Mouse (Mus musculus): Measurements from ENCODE around the gene Rab30. TPM values are rescaled to one million over a fixed set of nuclear protein-coding genes. Genes with fewer than 3 reads are reported as not detected.
"Not testable (repeated sequence)": the region's sequence is repeated elsewhere in the genome, so short reads cannot be mapped to it uniquely, and the experiment has no call there.

Gene Rab30
- polyA plus RNA-seq, 1 experiment from 2014 or later = 19.1 TPM

DNA sequence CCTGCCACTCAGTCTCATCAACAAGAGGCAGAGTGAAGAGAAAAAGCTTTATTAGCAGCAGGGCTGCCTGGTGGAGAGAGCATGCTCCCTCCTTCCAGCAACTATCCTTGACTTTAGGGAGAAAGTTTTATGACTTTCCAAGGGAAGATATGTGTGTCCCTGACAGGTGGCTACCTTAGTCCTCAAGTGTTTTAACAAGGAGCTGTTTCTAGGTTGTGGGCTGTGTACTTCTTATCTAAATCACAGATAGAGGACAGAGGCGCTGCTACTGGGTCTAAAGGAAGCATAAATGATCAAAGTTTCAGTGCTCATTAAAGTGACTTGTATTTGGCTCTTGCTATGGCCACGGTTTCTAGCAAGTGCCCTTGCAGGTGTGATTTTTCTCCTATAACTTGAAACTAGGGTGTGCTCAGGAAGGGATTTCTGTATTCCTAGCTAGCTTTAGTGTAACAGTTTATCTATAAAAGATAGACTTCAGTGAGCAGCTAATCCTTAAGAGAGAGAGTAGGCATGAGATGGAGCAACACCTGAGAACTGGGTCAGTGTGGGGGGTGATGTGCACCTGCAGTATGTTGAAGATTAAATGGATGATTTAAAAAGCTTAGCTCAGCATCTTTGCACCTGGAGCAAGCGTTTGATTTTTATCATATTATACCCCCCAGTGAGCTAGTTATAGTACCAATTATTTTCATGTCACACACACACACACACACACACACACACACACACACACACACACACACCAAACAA, 21.1 kb upstream of the Rab30 start:
- ATAC-seq (replicated peaks; ENCODE audit: low FRiP score) (no peak), DNase-seq (ENCODE audit: low spot score) (no peak)
- H3K27me3 ChIP-seq (ENCODE audit: control insufficient read depth, insufficient read depth, low read length) = no peaks in the 10 kb centered on the region
- no peak overlapping the region for H3K27ac ChIP-seq (ENCODE audit: low read depth, low read length)
- H3K36me3 ChIP-seq (ENCODE audit: control insufficient read depth, insufficient read depth, low read length) = no peaks in the 10 kb centered on the region
- 72% methylated on average over 3 of the region's 3 CpGs for WGBS
- H3K4me2 ChIP-seq (ENCODE audit: low read depth, low read length, severe bottlenecking) = no peak overlapping the region
- no peak overlapping the region for H3K9ac ChIP-seq (ENCODE audit: low read length)
- no peak overlapping the region for H3K4me3 ChIP-seq (ENCODE audit: low read depth, low read length)
- H3K4me1 ChIP-seq (replicated peaks; ENCODE audit: control insufficient read depth, insufficient read depth, low read length) = no peaks in the 10 kb centered on the region
- H3K9me3 ChIP-seq (ENCODE audit: control insufficient read depth, low read length) = no peaks in the 10 kb centered on the region

- 39% methylated on average over 3 of the region's 3 CpGs for WGBS
- ATAC-seq (replicated peaks; ENCODE audit: low FRiP score) = no peak
- Histone ChIP-seq H3K9ac (ENCODE audit: low read length) (no peak overlapping the region), H3K36me3 (ENCODE audit: control insufficient read depth, insufficient read depth, low read length) (no peaks in the 10 kb centered on the region), H3K4me3 (ENCODE audit: low read depth, low read length) (no peak overlapping the region), H3K27me3 (ENCODE audit: control insufficient read depth, insufficient read depth, low read length) (no peaks in the 10 kb centered on the region), H3K9me3 (ENCODE audit: control insufficient read depth, low read length) (no peaks in the 10 kb centered on the region), H3K27ac (ENCODE audit: low read depth, low read length) (no peak overlapping the region), H3K4me1 (replicated peaks; ENCODE audit: control insufficient read depth, insufficient read depth, low read length) (no peaks in the 10 kb centered on the region), H3K4me2 (ENCODE audit: low read depth, low read length, severe bottlenecking) (no peak overlapping the region)
- DNase-seq (ENCODE audit: low spot score) = no peak
Observed at GRCm38 (mm10) chr7:92723750-92724149, 17.7 kb upstream of the Rab30 start.

GRCm38 (mm10) chr7:92724261-92724660, 17.1 kb upstream of the Rab30 start:
- Histone ChIP-seq H3K4me3 (ENCODE audit: low read depth, low read length) (no peak overlapping the region), H3K4me2 (ENCODE audit: low read depth, low read length, severe bottlenecking) (no peak overlapping the region), H3K27me3 (ENCODE audit: control insufficient read depth, insufficient read depth, low read length) (no peaks in the 10 kb centered on the region), H3K4me1 (replicated peaks; ENCODE audit: control insufficient read depth, insufficient read depth, low read length) (no peaks in the 10 kb centered on the region), H3K9me3 (ENCODE audit: control insufficient read depth, low read length) (no peaks in the 10 kb centered on the region), H3K36me3 (ENCODE audit: control insufficient read depth, insufficient read depth, low read length) (no peaks in the 10 kb centered on the region), H3K9ac (ENCODE audit: low read length) (no peak overlapping the region), H3K27ac (ENCODE audit: low read depth, low read length) (no peak overlapping the region)
- no peak for ATAC-seq (replicated peaks; ENCODE audit: low FRiP score)
- no peak for DNase-seq (ENCODE audit: low spot score)
- 84% methylated on average over 4 of the region's 4 CpGs for WGBS

DNA sequence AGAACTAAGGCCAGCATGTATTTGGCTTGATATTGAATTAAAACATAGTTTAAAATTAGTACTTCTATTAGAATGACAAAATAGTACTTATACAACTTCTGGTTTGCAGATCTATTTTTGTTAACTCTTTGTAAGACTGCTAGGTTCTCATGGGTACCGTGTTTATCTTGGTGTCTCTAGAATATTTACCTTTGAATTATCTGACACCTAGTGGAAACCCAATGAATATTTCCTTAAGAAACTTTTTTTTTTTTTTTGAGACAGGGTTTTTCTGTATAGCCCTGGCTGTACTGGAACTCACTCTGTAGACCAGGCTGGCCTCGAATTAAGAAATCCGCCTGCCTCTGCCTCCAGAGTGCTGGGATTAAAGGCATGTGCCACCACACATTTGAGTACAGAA, 11.8 kb upstream of the Rab30 start:
- not testable (repeated sequence) for H3K4me1 ChIP-seq (replicated peaks; ENCODE audit: control insufficient read depth, insufficient read depth, low read length); DNase-seq (ENCODE audit: low spot score); H3K9ac ChIP-seq (ENCODE audit: low read length); H3K27me3 ChIP-seq (ENCODE audit: control insufficient read depth, insufficient read depth, low read length); H3K4me3 ChIP-seq (ENCODE audit: low read depth, low read length); H3K4me2 ChIP-seq (ENCODE audit: low read depth, low read length, severe bottlenecking); H3K36me3 ChIP-seq (ENCODE audit: control insufficient read depth, insufficient read depth, low read length); H3K27ac ChIP-seq (ENCODE audit: low read depth, low read length); H3K9me3 ChIP-seq (ENCODE audit: control insufficient read depth, low read length)
- 0 out of 2 replicates have a peak, but pooled peaks have one; percentile 4 for ATAC-seq (replicated peaks; ENCODE audit: low FRiP score)
- 82% methylated on average over 3 of the region's 3 CpGs for WGBS

DNA sequence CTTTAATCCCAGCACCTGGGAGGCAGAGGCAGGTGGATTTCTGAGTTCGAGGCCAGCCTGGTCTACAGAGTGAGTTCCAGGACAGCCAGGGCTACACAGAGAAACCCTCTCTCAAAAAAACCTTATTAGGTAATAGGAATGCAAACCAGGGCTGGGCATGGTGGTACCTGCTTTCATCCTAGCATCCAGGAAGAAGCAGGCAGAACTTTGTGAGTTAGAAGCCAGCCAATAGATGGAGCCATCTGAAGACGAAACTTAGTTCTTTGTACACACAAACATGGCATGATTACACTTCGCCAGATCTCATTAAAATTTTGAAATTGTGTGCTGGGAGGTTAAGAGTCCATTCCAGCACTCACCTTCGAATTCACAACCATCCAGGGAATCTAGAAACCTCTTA, 10.9 kb upstream of the Rab30 start:
- no peak for DNase-seq (ENCODE audit: low spot score)

DNA sequence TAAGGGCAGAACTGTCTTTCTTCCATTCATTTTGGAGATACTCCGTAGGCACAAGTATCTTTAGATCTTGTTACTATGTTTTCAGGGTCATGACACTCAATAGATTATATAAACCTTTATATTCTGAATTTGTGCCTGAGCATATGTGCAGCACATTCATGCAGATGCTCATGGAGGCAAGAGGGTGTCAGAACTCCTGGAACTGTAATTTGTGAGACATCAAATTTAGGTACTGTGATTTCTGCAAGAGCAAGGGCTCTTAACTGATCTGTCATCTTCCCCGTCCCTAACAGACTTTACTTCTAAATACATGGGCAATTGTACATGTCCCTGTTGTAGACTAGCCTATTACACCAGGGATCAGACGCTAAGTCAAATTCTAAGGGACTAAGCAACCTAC, 10.4 kb upstream of the Rab30 start:
- ATAC-seq (replicated peaks; ENCODE audit: low FRiP score) = no peak
- H3K4me1 ChIP-seq (replicated peaks; ENCODE audit: control insufficient read depth, insufficient read depth, low read length) = no peaks in the 10 kb centered on the region
- no peaks in the 10 kb centered on the region for H3K36me3 ChIP-seq (ENCODE audit: control insufficient read depth, insufficient read depth, low read length)
- H3K9me3 ChIP-seq (ENCODE audit: control insufficient read depth, low read length) = no peaks in the 10 kb centered on the region
- no peak overlapping the region for H3K9ac ChIP-seq (ENCODE audit: low read length)
- WGBS = 71% methylated on average over 3 of the region's 3 CpGs
- H3K27ac ChIP-seq (ENCODE audit: low read depth, low read length) = no peak overlapping the region
- no peak overlapping the region for H3K4me3 ChIP-seq (ENCODE audit: low read depth, low read length)
- DNase-seq (ENCODE audit: low spot score) = no peak
- H3K27me3 ChIP-seq (ENCODE audit: control insufficient read depth, insufficient read depth, low read length) = no peaks in the 10 kb centered on the region
- no peak overlapping the region for H3K4me2 ChIP-seq (ENCODE audit: low read depth, low read length, severe bottlenecking)

More for the DNA sequence above, 10.9 kb upstream of the Rab30 start:
- no peak for ATAC-seq (replicated peaks; ENCODE audit: low FRiP score)
- no peak overlapping the region for H3K27ac ChIP-seq (ENCODE audit: low read depth, low read length)
- whole genome bisulfite sequencing = 88% methylated on average over 4 of the region's 4 CpGs
- no peaks in the 10 kb centered on the region for H3K9me3 ChIP-seq (ENCODE audit: control insufficient read depth, low read length)
- H3K36me3 ChIP-seq (ENCODE audit: control insufficient read depth, insufficient read depth, low read length) = no peaks in the 10 kb centered on the region
- no peak overlapping the region for H3K9ac ChIP-seq (ENCODE audit: low read length)
- no peaks in the 10 kb centered on the region for H3K27me3 ChIP-seq (ENCODE audit: control insufficient read depth, insufficient read depth, low read length)
- no peak overlapping the region for H3K4me3 ChIP-seq (ENCODE audit: low read depth, low read length)
- no peak overlapping the region for H3K4me2 ChIP-seq (ENCODE audit: low read depth, low read length, severe bottlenecking)
- H3K4me1 ChIP-seq (replicated peaks; ENCODE audit: control insufficient read depth, insufficient read depth, low read length) = no peaks in the 10 kb centered on the region

DNA sequence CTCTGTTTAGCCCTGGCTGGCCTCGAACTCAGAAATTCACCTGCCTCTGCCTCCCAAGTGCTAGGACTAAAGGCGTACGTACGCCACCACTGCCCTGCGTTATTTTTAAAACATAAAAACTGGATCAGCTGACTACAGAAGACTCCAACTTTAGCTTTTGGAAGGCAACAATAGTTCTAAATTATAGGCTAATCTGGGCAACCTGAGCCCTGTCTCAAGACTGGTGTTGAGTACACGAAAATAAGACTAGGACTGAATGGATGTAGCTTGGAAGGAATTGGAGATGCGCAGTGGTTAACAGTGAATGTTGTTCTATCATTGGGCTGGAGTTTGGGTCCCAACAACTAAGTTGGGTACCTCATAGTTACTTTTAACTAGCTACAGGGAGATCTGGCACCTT, 9.3 kb upstream of the Rab30 start:
- no peaks in the 10 kb centered on the region for H3K9me3 ChIP-seq (ENCODE audit: control insufficient read depth, low read length)
- H3K27me3 ChIP-seq (ENCODE audit: control insufficient read depth, insufficient read depth, low read length) = no peaks in the 10 kb centered on the region
- ATAC-seq (replicated peaks; ENCODE audit: low FRiP score) (no peak), DNase-seq (ENCODE audit: low spot score) (no peak)
- no peak overlapping the region for H3K4me2 ChIP-seq (ENCODE audit: low read depth, low read length, severe bottlenecking)
- no peaks in the 10 kb centered on the region for H3K4me1 ChIP-seq (replicated peaks; ENCODE audit: control insufficient read depth, insufficient read depth, low read length)
- H3K27ac ChIP-seq (ENCODE audit: low read depth, low read length) = no peak overlapping the region
- WGBS = 89% methylated on average over 7 of the region's 7 CpGs
- H3K36me3 ChIP-seq (ENCODE audit: control insufficient read depth, insufficient read depth, low read length) = no peaks in the 10 kb centered on the region
- no peak overlapping the region for H3K9ac ChIP-seq (ENCODE audit: low read length)
- no peak overlapping the region for H3K4me3 ChIP-seq (ENCODE audit: low read depth, low read length)

- DNase-seq (ENCODE audit: low spot score) = no peak
- Histone ChIP-seq H3K36me3 (ENCODE audit: control insufficient read depth, insufficient read depth, low read length) (no peaks in the 10 kb centered on the region; the same call in 1 of the 2 replicates), H3K4me1 (replicated peaks; ENCODE audit: control insufficient read depth, insufficient read depth, low read length) (0 out of 2 replicates have a peak, but pooled peaks cover 2% of the 10 kb centered on the region), H3K9ac (ENCODE audit: low read length) (no peak overlapping the region), H3K27me3 (ENCODE audit: control insufficient read depth, insufficient read depth, low read length) (no peaks in the 10 kb centered on the region), H3K4me3 (ENCODE audit: low read depth, low read length) (no peak overlapping the region), H3K9me3 (ENCODE audit: control insufficient read depth, low read length) (no peaks in the 10 kb centered on the region), H3K4me2 (ENCODE audit: low read depth, low read length, severe bottlenecking) (no peak overlapping the region), H3K27ac (ENCODE audit: low read depth, low read length) (no peak overlapping the region)
- ATAC-seq (replicated peaks; ENCODE audit: low FRiP score) = no peak
- WGBS = 96% methylated on average over 1 of the region's 1 CpGs
Observed at GRCm38 (mm10) chr7:92737560-92737959, 3.8 kb upstream of the Rab30 start.

DNA sequence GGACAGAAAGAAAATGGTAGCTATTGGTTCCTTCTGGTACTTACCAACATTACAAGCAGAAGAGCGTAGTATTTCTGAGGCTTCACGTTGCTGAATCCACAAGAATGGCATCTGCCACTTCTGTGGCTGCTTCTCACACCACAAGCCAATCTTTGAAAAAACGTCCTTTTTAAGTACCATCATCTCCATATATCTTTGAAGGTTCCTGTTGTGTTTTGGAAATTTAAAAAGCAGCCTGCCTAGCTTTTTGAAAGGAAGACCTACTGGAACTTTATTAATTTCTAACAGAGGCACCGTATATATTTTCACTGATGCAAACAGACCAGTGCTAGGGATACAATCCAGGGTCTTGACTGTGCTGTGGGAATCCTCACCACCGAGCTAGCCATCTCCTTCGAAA, 1.4 kb upstream of the Rab30 start:
- DNase-seq (ENCODE audit: low spot score) (no peak), ATAC-seq (replicated peaks; ENCODE audit: low FRiP score) (no peak)
- H3K36me3 ChIP-seq (ENCODE audit: control insufficient read depth, insufficient read depth, low read length) = no peaks in the 10 kb centered on the region; the same call in 1 of the 2 replicates
- WGBS = 57% methylated on average over 6 of the region's 6 CpGs
- H3K4me2 ChIP-seq (ENCODE audit: low read depth, low read length, severe bottlenecking) = peak overlapping the region; percentile 84
- H3K4me3 ChIP-seq (ENCODE audit: low read depth, low read length) = peak overlapping the region; percentile 82
- H3K27ac ChIP-seq (ENCODE audit: low read depth, low read length) = no peak overlapping the region
- H3K9ac ChIP-seq (ENCODE audit: low read length) = peak overlapping the region; percentile 98
- H3K4me1 ChIP-seq (replicated peaks; ENCODE audit: control insufficient read depth, insufficient read depth, low read length) = peaks cover 2% of the 10 kb centered on the region; the same call in 1 of the 2 replicates
- H3K27me3 ChIP-seq (ENCODE audit: control insufficient read depth, insufficient read depth, low read length) = no peaks in the 10 kb centered on the region
- no peaks in the 10 kb centered on the region for H3K9me3 ChIP-seq (ENCODE audit: control insufficient read depth, low read length)
